Mouse (Mus musculus): Measurements from ENCODE around the gene Hist1h3e. TPM values are rescaled to one million over a fixed set of nuclear protein-coding genes. Genes with fewer than 3 reads are reported as not detected.
"Not testable (repeated sequence)": the region's sequence is repeated elsewhere in the genome, so short reads cannot be mapped to it uniquely, and the experiment has no call there.

Gene Hist1h3e
- polyA plus RNA-seq, 2 experiments: 7.0 to 36.1 TPM

GRCm38 (mm10) chr13:23573898-23574524 is 11.8 kb upstream of the Hist1h3e start, which contains the start of the genes Hist1h2bf and Hist1h2ad:
Gene Hist1h2bf, minus strand, starts transcription at chr13:23574196.
Gene Hist1h2ad, plus strand, starts transcription at chr13:23574381.
- peak within 1 kb of the TSS; percentile 63 for H3K4me2 ChIP-seq (replicated peaks; ENCODE audit: low read depth, low read length, severe bottlenecking)
- peak; percentile 31; the same call in 1 of the 2 replicates for TF ChIP-seq POLR2A (IDR thresholded peaks at IDR 0.05; ENCODE audit: borderline replicate concordance, extremely low read depth, insufficient read depth, insufficient read length)
- H3K36me3 ChIP-seq (ENCODE audit: control insufficient read depth, insufficient read depth, low read length); H3K27me3 ChIP-seq (ENCODE audit: control insufficient read depth, insufficient read depth, low read length); H3K9me3 ChIP-seq (ENCODE audit: control insufficient read depth, low read length): not testable (repeated sequence)
- ATAC-seq (ENCODE audit: low FRiP score, low read depth): peak; percentile 87
- peak within 1 kb of the TSS; percentile 40 for H3K4me3 ChIP-seq (replicated peaks; ENCODE audit: low read length)
- 0% methylated on average over 29 of the region's 42 CpGs for WGBS
- peak within 1 kb of the TSS; percentile 93 for H3K27ac ChIP-seq (replicated peaks; ENCODE audit: low read depth, low read length)
- H3K9ac ChIP-seq (ENCODE audit: low read depth, low read length, severe bottlenecking): peak within 1 kb of the TSS; percentile 58
- H3K4me1 ChIP-seq (ENCODE audit: control insufficient read depth, insufficient read depth, low read length): peaks cover 21% of the 10 kb centered on the region
- peak; percentile 100 for DNase-seq (ENCODE audit: low spot score)

- Histone ChIP-seq H3K4me2 (replicated peaks; ENCODE audit: low read depth, low read length, severe bottlenecking) (peak overlapping the region; percentile 56), H3K4me1 (ENCODE audit: control insufficient read depth, insufficient read depth, low read length) (peaks cover 21% of the 10 kb centered on the region), H3K9ac (ENCODE audit: low read depth, low read length, severe bottlenecking) (peak overlapping the region; percentile 57), H3K4me3 (replicated peaks; ENCODE audit: low read length) (peak overlapping the region; percentile 40), H3K27ac (replicated peaks; ENCODE audit: low read depth, low read length) (peak overlapping the region; percentile 93)
- H3K27me3 ChIP-seq (ENCODE audit: control insufficient read depth, insufficient read depth, low read length); ATAC-seq (ENCODE audit: low FRiP score, low read depth); H3K9me3 ChIP-seq (ENCODE audit: control insufficient read depth, low read length); H3K36me3 ChIP-seq (ENCODE audit: control insufficient read depth, insufficient read depth, low read length); DNase-seq (ENCODE audit: low spot score): not testable (repeated sequence)
- 7% methylated on average over 18 of the region's 20 CpGs for WGBS
Measured at GRCm38 (mm10) chr13:23573034-23573897, 11.1 kb upstream of the Hist1h3e start.

- Histone ChIP-seq H3K9me3 (ENCODE audit: control insufficient read depth, low read length) (no peaks in the 10 kb centered on the region), H3K36me3 (ENCODE audit: control insufficient read depth, insufficient read depth, low read length) (no peaks in the 10 kb centered on the region), H3K4me3 (replicated peaks; ENCODE audit: low read length) (peak overlapping the region; percentile 40), H3K4me2 (replicated peaks; ENCODE audit: low read depth, low read length, severe bottlenecking) (peak overlapping the region; percentile 56), H3K9ac (ENCODE audit: low read depth, low read length, severe bottlenecking) (peak overlapping the region; percentile 57), H3K4me1 (ENCODE audit: control insufficient read depth, insufficient read depth, low read length) (peaks cover 21% of the 10 kb centered on the region), H3K27me3 (ENCODE audit: control insufficient read depth, insufficient read depth, low read length) (no peaks in the 10 kb centered on the region), H3K27ac (replicated peaks; ENCODE audit: low read depth, low read length) (peak overlapping the region; percentile 93)
- DNase-seq (ENCODE audit: low spot score): no peak
- TF ChIP-seq POLR2A (IDR thresholded peaks at IDR 0.05; ENCODE audit: borderline replicate concordance, extremely low read depth, insufficient read depth, insufficient read length): no peak
- WGBS: 34% methylated on average over 2 of the region's 2 CpGs
- ATAC-seq (ENCODE audit: low FRiP score, low read depth): no peak
Measured at GRCm38 (mm10) chr13:23572218-23573033, 10.3 kb upstream of the Hist1h3e start.

GRCm38 (mm10) chr13:23571504-23572217 is 9.5 kb upstream of the Hist1h3e start:
- peak overlapping the region; percentile 40 for H3K4me3 ChIP-seq (replicated peaks; ENCODE audit: low read length)
- H3K27me3 ChIP-seq (ENCODE audit: control insufficient read depth, insufficient read depth, low read length); DNase-seq (ENCODE audit: low spot score); ATAC-seq (ENCODE audit: low FRiP score, low read depth); H3K9me3 ChIP-seq (ENCODE audit: control insufficient read depth, low read length); H3K36me3 ChIP-seq (ENCODE audit: control insufficient read depth, insufficient read depth, low read length): not testable (repeated sequence)
- peak overlapping the region; percentile 93 for H3K27ac ChIP-seq (replicated peaks; ENCODE audit: low read depth, low read length)
- H3K4me2 ChIP-seq (replicated peaks; ENCODE audit: low read depth, low read length, severe bottlenecking): peak overlapping the region; percentile 56
- peaks cover 16% of the 10 kb centered on the region for H3K4me1 ChIP-seq (ENCODE audit: control insufficient read depth, insufficient read depth, low read length)
- under 1% methylated on average over 8 of the region's 34 CpGs for WGBS
- H3K9ac ChIP-seq (ENCODE audit: low read depth, low read length, severe bottlenecking): peak overlapping the region; percentile 57
